Mouse (Mus musculus): ENCODE data around the gene 5830473C10Rik. TPM values are rescaled to one million over a fixed set of nuclear protein-coding genes. Genes with fewer than 3 reads are reported as not detected.

5830473C10Rik gene
- polyA plus RNA-seq, 2 experiments = 0.03 TPM; not detected in 1

- TF ChIP-seq POLR2A (IDR thresholded peaks at IDR 0.05; ENCODE audit: borderline replicate concordance, extremely low read depth, insufficient read depth, insufficient read length) = no peak
- ATAC-seq (ENCODE audit: low FRiP score, low read depth) = no peak
- 88% methylated on average over 13 of the region's 13 CpGs for WGBS
- Histone ChIP-seq H3K4me3 (replicated peaks; ENCODE audit: low read length) (no peak overlapping the region), H3K27ac (replicated peaks; ENCODE audit: low read depth, low read length) (no peak overlapping the region), H3K36me3 (ENCODE audit: control insufficient read depth, insufficient read depth, low read length) (no peaks in the 10 kb centered on the region), H3K4me2 (replicated peaks; ENCODE audit: low read depth, low read length, severe bottlenecking) (no peak overlapping the region), H3K27me3 (ENCODE audit: control insufficient read depth, insufficient read depth, low read length) (no peaks in the 10 kb centered on the region), H3K9ac (ENCODE audit: low read depth, low read length, severe bottlenecking) (no peak overlapping the region), H3K4me1 (ENCODE audit: control insufficient read depth, insufficient read depth, low read length) (no peaks in the 10 kb centered on the region), H3K9me3 (ENCODE audit: control insufficient read depth, low read length) (no peaks in the 10 kb centered on the region)
- no peak for DNase-seq (ENCODE audit: low spot score)
Measured at GRCm38 (mm10) chr5:90594945-90595344, 34.0 kb downstream of the 5830473C10Rik start.

- Histone ChIP-seq H3K4me1 (ENCODE audit: control insufficient read depth, insufficient read depth, low read length) (no peaks in the 10 kb centered on the region), H3K27me3 (ENCODE audit: control insufficient read depth, insufficient read depth, low read length) (no peaks in the 10 kb centered on the region; the same call in 1 of the 2 replicates), H3K9ac (ENCODE audit: low read depth, low read length, severe bottlenecking) (no peak overlapping the region), H3K4me3 (replicated peaks; ENCODE audit: low read length) (no peak overlapping the region), H3K27ac (replicated peaks; ENCODE audit: low read depth, low read length) (no peak overlapping the region), H3K4me2 (replicated peaks; ENCODE audit: low read depth, low read length, severe bottlenecking) (no peak overlapping the region), H3K36me3 (ENCODE audit: control insufficient read depth, insufficient read depth, low read length) (no peaks in the 10 kb centered on the region), H3K9me3 (ENCODE audit: control insufficient read depth, low read length) (no peaks in the 10 kb centered on the region)
- no peak for TF ChIP-seq POLR2A (IDR thresholded peaks at IDR 0.05; ENCODE audit: borderline replicate concordance, extremely low read depth, insufficient read depth, insufficient read length)
- ATAC-seq (ENCODE audit: low FRiP score, low read depth) (no peak), DNase-seq (ENCODE audit: low spot score) (no peak)
- 87% methylated on average over 6 of the region's 6 CpGs for WGBS
Measured at GRCm38 (mm10) chr5:90596155-90596554, 35.2 kb downstream of the 5830473C10Rik start.

DNA sequence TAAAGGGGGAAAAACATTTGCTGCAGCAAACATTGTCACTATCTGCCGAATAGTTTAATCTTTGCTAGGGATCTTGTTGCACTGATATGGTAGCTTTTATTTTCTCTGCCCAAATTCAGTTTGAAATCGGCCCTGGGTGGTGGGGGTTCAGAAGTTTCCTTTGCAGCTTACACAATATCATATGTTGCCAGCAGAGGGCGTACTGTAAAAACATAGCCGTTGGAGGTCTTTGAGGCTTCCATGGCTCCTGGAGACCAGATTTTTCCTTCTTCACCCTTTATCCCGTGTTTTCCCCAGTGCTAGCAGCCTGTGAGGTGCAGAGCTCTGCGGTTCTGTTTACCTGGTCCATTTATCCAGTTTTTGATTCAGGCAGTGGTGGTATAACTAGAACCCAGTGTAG lies 40.6 kb downstream of the 5830473C10Rik start:
- H3K9ac ChIP-seq (ENCODE audit: low read depth, low read length, severe bottlenecking) = no peak overlapping the region
- no peaks in the 10 kb centered on the region for H3K36me3 ChIP-seq (ENCODE audit: control insufficient read depth, insufficient read depth, low read length)
- DNase-seq (ENCODE audit: low spot score) (peak; percentile 71), ATAC-seq (ENCODE audit: low FRiP score, low read depth) (no peak)
- H3K4me3 ChIP-seq (replicated peaks; ENCODE audit: low read length) = no peak overlapping the region
- H3K27me3 ChIP-seq (ENCODE audit: control insufficient read depth, insufficient read depth, low read length) = no peaks in the 10 kb centered on the region; the same call in 1 of the 2 replicates
- H3K4me1 ChIP-seq (ENCODE audit: control insufficient read depth, insufficient read depth, low read length) = no peaks in the 10 kb centered on the region
- no peak overlapping the region for H3K27ac ChIP-seq (replicated peaks; ENCODE audit: low read depth, low read length)
- TF ChIP-seq POLR2A (IDR thresholded peaks at IDR 0.05; ENCODE audit: borderline replicate concordance, extremely low read depth, insufficient read depth, insufficient read length) = no peak
- no peaks in the 10 kb centered on the region for H3K9me3 ChIP-seq (ENCODE audit: control insufficient read depth, low read length)
- 18% methylated on average over 6 of the region's 6 CpGs for WGBS
- H3K4me2 ChIP-seq (replicated peaks; ENCODE audit: low read depth, low read length, severe bottlenecking) = no peak overlapping the region

DNA sequence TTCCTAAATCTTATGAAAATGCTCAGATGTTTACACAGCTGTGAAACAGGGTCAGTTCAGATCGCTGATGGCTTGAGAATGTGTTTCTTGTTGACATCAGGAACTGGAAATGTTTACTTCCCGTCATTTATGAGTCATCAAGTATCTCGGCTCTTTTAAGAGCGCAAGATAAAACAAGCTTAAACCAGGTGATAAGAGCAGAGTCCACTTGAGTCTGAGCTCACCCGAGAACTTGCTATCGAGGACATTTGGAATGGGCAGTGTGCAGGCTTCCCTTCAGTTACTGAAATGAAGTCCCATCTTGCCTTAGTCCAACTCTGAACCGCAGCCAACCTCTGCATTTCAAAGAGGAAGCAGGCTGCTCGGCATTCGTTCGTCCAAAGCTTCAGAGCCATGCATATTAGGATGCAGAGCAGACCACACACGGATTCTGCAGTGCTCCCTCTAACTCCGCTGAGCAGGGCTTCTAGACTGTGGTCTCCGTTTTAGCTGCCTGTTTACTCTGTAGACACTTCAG lies 42.6 kb downstream of the 5830473C10Rik start:
- Histone ChIP-seq H3K9me3 (ENCODE audit: control insufficient read depth, low read length) (no peaks in the 10 kb centered on the region), H3K4me2 (replicated peaks; ENCODE audit: low read depth, low read length, severe bottlenecking) (no peak overlapping the region), H3K27me3 (ENCODE audit: control insufficient read depth, insufficient read depth, low read length) (no peaks in the 10 kb centered on the region; the same call in 1 of the 2 replicates), H3K4me3 (replicated peaks; ENCODE audit: low read length) (no peak overlapping the region), H3K36me3 (ENCODE audit: control insufficient read depth, insufficient read depth, low read length) (no peaks in the 10 kb centered on the region), H3K9ac (ENCODE audit: low read depth, low read length, severe bottlenecking) (no peak overlapping the region), H3K27ac (replicated peaks; ENCODE audit: low read depth, low read length) (no peak overlapping the region), H3K4me1 (ENCODE audit: control insufficient read depth, insufficient read depth, low read length) (peaks cover 2% of the 10 kb centered on the region; the same call in 1 of the 2 replicates)
- ATAC-seq (ENCODE audit: low FRiP score, low read depth) = no peak
- no peak for TF ChIP-seq POLR2A (IDR thresholded peaks at IDR 0.05; ENCODE audit: borderline replicate concordance, extremely low read depth, insufficient read depth, insufficient read length)
- 48% methylated on average over 13 of the region's 13 CpGs for WGBS
- DNase-seq (ENCODE audit: low spot score) = no peak

DNA sequence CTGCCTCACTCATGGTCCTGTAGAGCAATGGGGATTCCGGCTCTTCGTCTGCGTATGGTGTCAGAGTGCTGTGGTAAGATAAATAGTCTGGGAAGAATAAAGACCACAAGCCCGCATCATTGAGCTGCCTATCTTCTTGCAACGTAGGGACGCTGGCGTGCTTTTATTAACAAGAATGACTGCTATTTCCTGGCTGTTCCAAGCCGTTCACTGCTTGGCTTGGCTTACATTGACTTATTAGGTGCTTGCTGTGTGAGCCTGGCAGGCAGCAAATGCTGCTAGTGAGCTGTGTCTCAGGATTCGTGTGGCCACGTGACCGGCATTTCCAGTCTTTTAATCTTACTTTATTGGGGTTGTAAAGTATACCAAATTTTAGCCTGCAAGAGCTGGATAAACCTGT lies 48.0 kb downstream of the 5830473C10Rik start:
- WGBS = 19% methylated on average over 11 of the region's 11 CpGs
- no peak for TF ChIP-seq POLR2A (IDR thresholded peaks at IDR 0.05; ENCODE audit: borderline replicate concordance, extremely low read depth, insufficient read depth, insufficient read length)
- no peaks in the 10 kb centered on the region for H3K9me3 ChIP-seq (ENCODE audit: control insufficient read depth, low read length)
- H3K9ac ChIP-seq (ENCODE audit: low read depth, low read length, severe bottlenecking) = no peak overlapping the region
- ATAC-seq (ENCODE audit: low FRiP score, low read depth) (peak; percentile 68), DNase-seq (ENCODE audit: low spot score) (peak; percentile 60)
- no peak overlapping the region for H3K27ac ChIP-seq (replicated peaks; ENCODE audit: low read depth, low read length)
- no peaks in the 10 kb centered on the region for H3K36me3 ChIP-seq (ENCODE audit: control insufficient read depth, insufficient read depth, low read length)
- H3K27me3 ChIP-seq (ENCODE audit: control insufficient read depth, insufficient read depth, low read length) = no peaks in the 10 kb centered on the region
- H3K4me2 ChIP-seq (replicated peaks; ENCODE audit: low read depth, low read length, severe bottlenecking) = peak overlapping the region; percentile 6; the same call in 1 of the 2 replicates
- peaks cover 12% of the 10 kb centered on the region for H3K4me1 ChIP-seq (ENCODE audit: control insufficient read depth, insufficient read depth, low read length)
- H3K4me3 ChIP-seq (replicated peaks; ENCODE audit: low read length) = no peak overlapping the region
